Mouse (Mus musculus): ENCODE results near the gene Srrm3. TPM values are rescaled to one million over a fixed set of nuclear protein-coding genes. Genes with fewer than 3 reads are reported as not detected.

The Srrm3 gene
- polyA plus RNA-seq, 1 experiment from 2014 or later = 0.21 TPM

DNA sequence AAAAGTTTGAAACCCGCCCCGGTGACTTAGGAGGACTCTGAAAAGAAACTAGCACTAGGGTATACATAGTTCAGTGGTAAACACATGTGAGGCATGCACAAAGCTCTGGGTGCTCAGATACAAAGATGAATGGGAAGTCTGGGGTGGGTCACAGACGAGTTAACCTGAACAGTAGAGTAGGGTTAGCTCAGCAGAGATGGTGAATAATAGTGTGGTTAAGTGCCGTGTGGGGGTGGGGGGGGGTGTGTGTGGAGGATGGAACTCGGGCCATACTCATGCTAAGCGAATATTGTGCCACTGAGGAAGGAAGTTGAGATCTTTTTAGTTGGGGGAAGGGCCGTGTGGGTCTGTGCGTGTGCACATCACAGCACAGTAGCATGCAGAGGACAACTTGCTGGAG, 26.4 kb upstream of the Srrm3 start:
- peaks cover 20% of the 10 kb centered on the region for H3K4me1 ChIP-seq (ENCODE audit: control insufficient read depth, insufficient read depth, low read length)
- H3K27ac ChIP-seq (ENCODE audit: low read depth, low read length) = no peak overlapping the region
- H3K4me2 ChIP-seq = peak overlapping the region; percentile 84
- no peaks in the 10 kb centered on the region for H3K27me3 ChIP-seq (ENCODE audit: control insufficient read depth, insufficient read depth, low read length)
- WGBS (ENCODE audit: insufficient replicate concordance) = 83% methylated on average over 8 of the region's 8 CpGs
- no peak for ATAC-seq (replicated peaks; ENCODE audit: insufficient number of reproducible peaks, low FRiP score, low TSS enrichment)
- peak overlapping the region; percentile 92; the same call in 1 of the 2 replicates for H3K4me3 ChIP-seq (ENCODE audit: low read depth, low read length)
- H3K36me3 ChIP-seq (ENCODE audit: control insufficient read depth, insufficient read depth, low read length) = peaks cover 29% of the 10 kb centered on the region
- H3K9me3 ChIP-seq (replicated peaks; ENCODE audit: control insufficient read depth, low read length) = no peaks in the 10 kb centered on the region
- no peak overlapping the region for H3K9ac ChIP-seq (ENCODE audit: low read depth, low read length)

GRCm38 (mm10) chr5:135782901-135783300, 23.8 kb upstream of the Srrm3 start:
- Histone ChIP-seq H3K36me3 (ENCODE audit: control insufficient read depth, insufficient read depth, low read length) (peaks cover 52% of the 10 kb centered on the region), H3K27ac (ENCODE audit: low read depth, low read length) (no peak overlapping the region), H3K4me3 (ENCODE audit: low read depth, low read length) (no peak overlapping the region), H3K9ac (ENCODE audit: low read depth, low read length) (no peak overlapping the region), H3K4me1 (ENCODE audit: control insufficient read depth, insufficient read depth, low read length) (peaks cover 15% of the 10 kb centered on the region), H3K9me3 (replicated peaks; ENCODE audit: control insufficient read depth, low read length) (no peaks in the 10 kb centered on the region), H3K4me2 (no peak overlapping the region), H3K27me3 (ENCODE audit: control insufficient read depth, insufficient read depth, low read length) (no peaks in the 10 kb centered on the region)
- ATAC-seq (replicated peaks; ENCODE audit: insufficient number of reproducible peaks, low FRiP score, low TSS enrichment) = no peak
- WGBS (ENCODE audit: insufficient replicate concordance) = 85% methylated on average over 4 of the region's 4 CpGs

GRCm38 (mm10) chr5:135793996-135794858, 12.5 kb upstream of the Srrm3 start:
- peak; percentile 77 for ATAC-seq (replicated peaks; ENCODE audit: insufficient number of reproducible peaks, low FRiP score, low TSS enrichment)
- Histone ChIP-seq H3K27me3 (ENCODE audit: control insufficient read depth, insufficient read depth, low read length) (no peaks in the 10 kb centered on the region), H3K27ac (ENCODE audit: low read depth, low read length) (peak overlapping the region; percentile 60), H3K4me1 (ENCODE audit: control insufficient read depth, insufficient read depth, low read length) (peaks cover 4% of the 10 kb centered on the region), H3K4me3 (ENCODE audit: low read depth, low read length) (peak overlapping the region; percentile 32), H3K4me2 (peak overlapping the region; percentile 66), H3K9me3 (replicated peaks; ENCODE audit: control insufficient read depth, low read length) (no peaks in the 10 kb centered on the region), H3K36me3 (ENCODE audit: control insufficient read depth, insufficient read depth, low read length) (peaks cover 20% of the 10 kb centered on the region), H3K9ac (ENCODE audit: low read depth, low read length) (peak overlapping the region; percentile 58; the same call in 1 of the 2 replicates)
- 8% methylated on average over 20 of the region's 20 CpGs for WGBS (ENCODE audit: insufficient replicate concordance)

DNA sequence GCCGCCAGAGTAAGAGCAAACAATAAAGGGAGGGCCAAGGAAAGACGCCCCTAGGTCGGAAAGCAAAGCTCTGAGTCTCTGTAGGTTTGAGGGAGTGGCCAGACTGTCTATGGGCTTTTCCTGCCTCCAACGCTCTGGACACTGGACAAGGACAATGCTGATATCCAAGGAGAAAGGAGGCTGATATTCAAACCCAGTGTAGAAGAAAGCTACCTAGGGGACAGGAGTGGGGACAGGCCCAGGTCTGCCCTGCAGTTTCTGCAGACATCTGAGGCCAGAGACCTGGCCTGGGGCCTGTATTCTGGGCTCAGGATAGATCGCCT, 11.9 kb upstream of the Srrm3 start:
- Histone ChIP-seq H3K4me2 (peak overlapping the region; percentile 66), H3K36me3 (ENCODE audit: control insufficient read depth, insufficient read depth, low read length) (peaks cover 14% of the 10 kb centered on the region), H3K4me3 (ENCODE audit: low read depth, low read length) (peak overlapping the region; percentile 32), H3K27ac (ENCODE audit: low read depth, low read length) (peak overlapping the region; percentile 60), H3K9ac (ENCODE audit: low read depth, low read length) (peak overlapping the region; percentile 58; the same call in 1 of the 2 replicates), H3K9me3 (replicated peaks; ENCODE audit: control insufficient read depth, low read length) (no peaks in the 10 kb centered on the region), H3K27me3 (ENCODE audit: control insufficient read depth, insufficient read depth, low read length) (no peaks in the 10 kb centered on the region), H3K4me1 (ENCODE audit: control insufficient read depth, insufficient read depth, low read length) (peaks cover 4% of the 10 kb centered on the region)
- WGBS (ENCODE audit: insufficient replicate concordance) = 11% methylated on average over 5 of the region's 5 CpGs
- no peak for ATAC-seq (replicated peaks; ENCODE audit: insufficient number of reproducible peaks, low FRiP score, low TSS enrichment)

DNA sequence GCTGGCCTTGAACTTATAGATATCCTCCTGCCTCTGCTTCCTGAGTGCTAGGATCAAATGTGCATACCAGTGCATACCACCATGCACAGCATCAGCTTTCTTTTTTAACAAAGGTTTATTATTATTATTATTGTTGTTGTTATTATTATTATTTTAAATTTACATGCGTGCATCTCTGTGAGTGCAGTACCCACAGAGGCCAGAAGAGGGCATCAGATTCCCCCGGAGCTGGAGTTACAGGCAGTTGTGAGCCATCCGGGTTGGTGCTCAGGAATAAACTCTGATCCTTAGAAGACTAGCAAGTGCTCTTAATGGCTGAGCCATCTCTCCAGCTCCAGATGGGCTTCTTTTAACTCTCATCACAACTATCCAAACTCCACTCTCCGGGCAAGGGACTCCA, 6.9 kb upstream of the Srrm3 start:
- H3K4me2 ChIP-seq = no peak overlapping the region
- no peaks in the 10 kb centered on the region; the same call in 1 of the 2 replicates for H3K27me3 ChIP-seq (ENCODE audit: control insufficient read depth, insufficient read depth, low read length)
- no peak overlapping the region for H3K27ac ChIP-seq (ENCODE audit: low read depth, low read length)
- no peak for ATAC-seq (replicated peaks; ENCODE audit: insufficient number of reproducible peaks, low FRiP score, low TSS enrichment)
- no peak overlapping the region for H3K4me3 ChIP-seq (ENCODE audit: low read depth, low read length)
- no peak overlapping the region for H3K9ac ChIP-seq (ENCODE audit: low read depth, low read length)
- WGBS (ENCODE audit: insufficient replicate concordance) = 40% methylated on average over 4 of the region's 4 CpGs
- H3K36me3 ChIP-seq (ENCODE audit: control insufficient read depth, insufficient read depth, low read length) = no peaks in the 10 kb centered on the region
- H3K4me1 ChIP-seq (ENCODE audit: control insufficient read depth, insufficient read depth, low read length) = peaks cover 8% of the 10 kb centered on the region
- H3K9me3 ChIP-seq (replicated peaks; ENCODE audit: control insufficient read depth, low read length) = no peaks in the 10 kb centered on the region

- H3K4me3 ChIP-seq (ENCODE audit: low read depth, low read length) = no peak overlapping the region
- H3K4me2 ChIP-seq = 0 out of 2 replicates have a peak overlapping the region, but pooled peaks have one; percentile 0
- ATAC-seq (replicated peaks; ENCODE audit: insufficient number of reproducible peaks, low FRiP score, low TSS enrichment) = no peak
Observed at GRCm38 (mm10) chr5:135800927-135801326, 5.8 kb upstream of the Srrm3 start.

GRCm38 (mm10) chr5:135802641-135803040, 4.0 kb upstream of the Srrm3 start:
- peaks cover 4% of the 10 kb centered on the region for H3K4me1 ChIP-seq (ENCODE audit: control insufficient read depth, insufficient read depth, low read length)
- 84% methylated on average over 8 of the region's 8 CpGs for WGBS (ENCODE audit: insufficient replicate concordance)
- H3K27me3 ChIP-seq (ENCODE audit: control insufficient read depth, insufficient read depth, low read length) = no peaks in the 10 kb centered on the region; the same call in 1 of the 2 replicates
- H3K9ac ChIP-seq (ENCODE audit: low read depth, low read length) = no peak overlapping the region
- H3K4me3 ChIP-seq (ENCODE audit: low read depth, low read length) = no peak overlapping the region
- H3K27ac ChIP-seq (ENCODE audit: low read depth, low read length) = no peak overlapping the region
- no peaks in the 10 kb centered on the region for H3K36me3 ChIP-seq (ENCODE audit: control insufficient read depth, insufficient read depth, low read length)
- no peaks in the 10 kb centered on the region for H3K9me3 ChIP-seq (replicated peaks; ENCODE audit: control insufficient read depth, low read length)
- H3K4me2 ChIP-seq = no peak overlapping the region
- no peak for ATAC-seq (replicated peaks; ENCODE audit: insufficient number of reproducible peaks, low FRiP score, low TSS enrichment)

More at GRCm38 (mm10) chr5:135800927-135801326, 5.8 kb upstream of the Srrm3 start:
- Histone ChIP-seq H3K9ac (ENCODE audit: low read depth, low read length) (no peak overlapping the region), H3K27me3 (ENCODE audit: control insufficient read depth, insufficient read depth, low read length) (no peaks in the 10 kb centered on the region; the same call in 1 of the 2 replicates), H3K36me3 (ENCODE audit: control insufficient read depth, insufficient read depth, low read length) (no peaks in the 10 kb centered on the region), H3K27ac (ENCODE audit: low read depth, low read length) (no peak overlapping the region), H3K9me3 (replicated peaks; ENCODE audit: control insufficient read depth, low read length) (no peaks in the 10 kb centered on the region), H3K4me1 (ENCODE audit: control insufficient read depth, insufficient read depth, low read length) (peaks cover 4% of the 10 kb centered on the region)
- WGBS (ENCODE audit: insufficient replicate concordance) = 2% methylated on average over 6 of the region's 6 CpGs

GRCm38 (mm10) chr5:135803135-135803534, 3.6 kb upstream of the Srrm3 start:
- no peak overlapping the region for H3K27ac ChIP-seq (ENCODE audit: low read depth, low read length)
- H3K4me3 ChIP-seq (ENCODE audit: low read depth, low read length) = no peak overlapping the region
- H3K9ac ChIP-seq (ENCODE audit: low read depth, low read length) = no peak overlapping the region
- no peaks in the 10 kb centered on the region; the same call in 1 of the 2 replicates for H3K27me3 ChIP-seq (ENCODE audit: control insufficient read depth, insufficient read depth, low read length)
- WGBS (ENCODE audit: insufficient replicate concordance) = 53% methylated on average over 4 of the region's 4 CpGs
- H3K9me3 ChIP-seq (replicated peaks; ENCODE audit: control insufficient read depth, low read length) = no peaks in the 10 kb centered on the region
- H3K36me3 ChIP-seq (ENCODE audit: control insufficient read depth, insufficient read depth, low read length) = no peaks in the 10 kb centered on the region
- no peak overlapping the region for H3K4me2 ChIP-seq
- ATAC-seq (replicated peaks; ENCODE audit: insufficient number of reproducible peaks, low FRiP score, low TSS enrichment) = no peak
- H3K4me1 ChIP-seq (ENCODE audit: control insufficient read depth, insufficient read depth, low read length) = peaks cover 4% of the 10 kb centered on the region

Data from heart, embryonic 11.5 days (tissue).